Mouse (Mus musculus): ENCODE measurements around the gene Scrt2. TPM values are rescaled to one million over a fixed set of nuclear protein-coding genes. Genes with fewer than 3 reads are reported as not detected.

Gene Scrt2
- polyA plus RNA-seq, 1 experiment = 0.21 TPM

GRCm38 (mm10) chr2:152109386-152109785 is 28.1 kb downstream of the Scrt2 start:
- H3K4me1 ChIP-seq (ENCODE audit: control insufficient read depth, insufficient read depth, low read length) = peaks cover 13% of the 10 kb centered on the region
- H3K4me3 ChIP-seq (ENCODE audit: control insufficient read depth, low read depth, low read length) = no peak overlapping the region; the same call in 1 of the 2 replicates
- TF ChIP-seq CTCF (IDR thresholded peaks at IDR 0.05; ENCODE audit: control insufficient read depth, insufficient read depth, insufficient replicate concordance, low read depth, low read length) (no peak), POLR2A (IDR thresholded peaks at IDR 0.05; ENCODE audit: control insufficient read depth, low read depth, low read length) (no peak)
- H3K27ac ChIP-seq (ENCODE audit: control insufficient read depth, insufficient read depth, low read depth, low read length) = no peak overlapping the region
- no peaks in the 10 kb centered on the region for H3K27me3 ChIP-seq (ENCODE audit: control insufficient read depth, insufficient read depth, low read length)
- no peaks in the 10 kb centered on the region for H3K36me3 ChIP-seq (ENCODE audit: control insufficient read depth, insufficient read depth, low read length)

GRCm38 (mm10) chr2:152111311-152111710 is 30.0 kb downstream of the Scrt2 start:
- Histone ChIP-seq H3K4me3 (ENCODE audit: control insufficient read depth, low read depth, low read length) (no peak overlapping the region), H3K4me1 (ENCODE audit: control insufficient read depth, insufficient read depth, low read length) (peaks cover 16% of the 10 kb centered on the region), H3K36me3 (ENCODE audit: control insufficient read depth, insufficient read depth, low read length) (no peaks in the 10 kb centered on the region), H3K27me3 (ENCODE audit: control insufficient read depth, insufficient read depth, low read length) (no peaks in the 10 kb centered on the region), H3K27ac (ENCODE audit: control insufficient read depth, insufficient read depth, low read depth, low read length) (no peak overlapping the region)
- TF ChIP-seq POLR2A (IDR thresholded peaks at IDR 0.05; ENCODE audit: control insufficient read depth, low read depth, low read length) = no peak
- no peak for TF ChIP-seq CTCF (IDR thresholded peaks at IDR 0.05; ENCODE audit: control insufficient read depth, insufficient read depth, insufficient replicate concordance, low read depth, low read length)

GRCm38 (mm10) chr2:152111920-152112319 is 30.6 kb downstream of the Scrt2 start:
- Histone ChIP-seq H3K4me3 (ENCODE audit: control insufficient read depth, low read depth, low read length) (no peak overlapping the region), H3K27ac (ENCODE audit: control insufficient read depth, insufficient read depth, low read depth, low read length) (no peak overlapping the region), H3K4me1 (ENCODE audit: control insufficient read depth, insufficient read depth, low read length) (peaks cover 16% of the 10 kb centered on the region), H3K36me3 (ENCODE audit: control insufficient read depth, insufficient read depth, low read length) (no peaks in the 10 kb centered on the region), H3K27me3 (ENCODE audit: control insufficient read depth, insufficient read depth, low read length) (no peaks in the 10 kb centered on the region)
- TF ChIP-seq CTCF (IDR thresholded peaks at IDR 0.05; ENCODE audit: control insufficient read depth, insufficient read depth, insufficient replicate concordance, low read depth, low read length) = peak; percentile 100
- no peak for TF ChIP-seq POLR2A (IDR thresholded peaks at IDR 0.05; ENCODE audit: control insufficient read depth, low read depth, low read length)

- Histone ChIP-seq H3K27ac (ENCODE audit: control insufficient read depth, insufficient read depth, low read depth, low read length) (no peak overlapping the region), H3K27me3 (ENCODE audit: control insufficient read depth, insufficient read depth, low read length) (no peaks in the 10 kb centered on the region), H3K36me3 (ENCODE audit: control insufficient read depth, insufficient read depth, low read length) (no peaks in the 10 kb centered on the region), H3K4me3 (ENCODE audit: control insufficient read depth, low read depth, low read length) (no peak overlapping the region), H3K4me1 (ENCODE audit: control insufficient read depth, insufficient read depth, low read length) (peaks cover 16% of the 10 kb centered on the region)
- TF ChIP-seq POLR2A (IDR thresholded peaks at IDR 0.05; ENCODE audit: control insufficient read depth, low read depth, low read length) (no peak), CTCF (IDR thresholded peaks at IDR 0.05; ENCODE audit: control insufficient read depth, insufficient read depth, insufficient replicate concordance, low read depth, low read length) (no peak)
These were observed 31.2 kb downstream of the Scrt2 start for GRCm38 (mm10) chr2:152112490-152112889.

GRCm38 (mm10) chr2:152112970-152113369 is 31.6 kb downstream of the Scrt2 start:
- H3K27ac ChIP-seq (ENCODE audit: control insufficient read depth, insufficient read depth, low read depth, low read length) = peak overlapping the region; percentile 51
- H3K4me3 ChIP-seq (ENCODE audit: control insufficient read depth, low read depth, low read length) = no peak overlapping the region
- H3K4me1 ChIP-seq (ENCODE audit: control insufficient read depth, insufficient read depth, low read length) = peaks cover 16% of the 10 kb centered on the region
- TF ChIP-seq POLR2A (IDR thresholded peaks at IDR 0.05; ENCODE audit: control insufficient read depth, low read depth, low read length) = no peak
- TF ChIP-seq CTCF (IDR thresholded peaks at IDR 0.05; ENCODE audit: control insufficient read depth, insufficient read depth, insufficient replicate concordance, low read depth, low read length) = no peak
- H3K36me3 ChIP-seq (ENCODE audit: control insufficient read depth, insufficient read depth, low read length) = no peaks in the 10 kb centered on the region
- H3K27me3 ChIP-seq (ENCODE audit: control insufficient read depth, insufficient read depth, low read length) = no peaks in the 10 kb centered on the region

- Histone ChIP-seq H3K27me3 (ENCODE audit: control insufficient read depth, insufficient read depth, low read length) (no peaks in the 10 kb centered on the region), H3K27ac (ENCODE audit: control insufficient read depth, insufficient read depth, low read depth, low read length) (no peak overlapping the region), H3K36me3 (ENCODE audit: control insufficient read depth, insufficient read depth, low read length) (no peaks in the 10 kb centered on the region), H3K4me1 (ENCODE audit: control insufficient read depth, insufficient read depth, low read length) (peaks cover 16% of the 10 kb centered on the region), H3K4me3 (ENCODE audit: control insufficient read depth, low read depth, low read length) (peak overlapping the region; percentile 15)
- TF ChIP-seq POLR2A (IDR thresholded peaks at IDR 0.05; ENCODE audit: control insufficient read depth, low read depth, low read length) (no peak), CTCF (IDR thresholded peaks at IDR 0.05; ENCODE audit: control insufficient read depth, insufficient read depth, insufficient replicate concordance, low read depth, low read length) (no peak)
These were observed 33.0 kb downstream of the Scrt2 start for GRCm38 (mm10) chr2:152114057-152114975.

- Histone ChIP-seq H3K27ac (ENCODE audit: control insufficient read depth, insufficient read depth, low read depth, low read length) (no peak overlapping the region), H3K4me1 (ENCODE audit: control insufficient read depth, insufficient read depth, low read length) (peaks cover 16% of the 10 kb centered on the region), H3K27me3 (ENCODE audit: control insufficient read depth, insufficient read depth, low read length) (no peaks in the 10 kb centered on the region), H3K4me3 (ENCODE audit: control insufficient read depth, low read depth, low read length) (no peak overlapping the region), H3K36me3 (ENCODE audit: control insufficient read depth, insufficient read depth, low read length) (no peaks in the 10 kb centered on the region)
- TF ChIP-seq CTCF (IDR thresholded peaks at IDR 0.05; ENCODE audit: control insufficient read depth, insufficient read depth, insufficient replicate concordance, low read depth, low read length) = no peak
These were observed 36.4 kb downstream of the Scrt2 start for GRCm38 (mm10) chr2:152117694-152118093.
